Comparison of ENCODE assay signal across 18 mouse cellular contexts in genomic region chr11:49658065-49658464, GRCm38 (mm10). TPM values are rescaled to one million over a fixed set of nuclear protein-coding genes. Genes with fewer than 3 reads are reported as not detected.
A peak's percentile ranks its signal among the peaks of the same experiment; 100 is the strongest.
DNase-seq lines count a peak whose midpoint lies in the region; ATAC-seq and TF ChIP-seq lines count a peak whose summit lies in the region.
"Had no signal": no experiment of that assay in that cellular context is flagged by ENCODE, and none has a peak within 500 bp of the region (broad histone marks: within the 10 kb centered on the region; RNA-seq: fewer than 3 reads in every experiment).

No protein-coding gene starts in this region.

- no peak for TF ChIP-seq POLR2A in heart, adult 2 months (IDR thresholded peaks at IDR 0.05; ENCODE audit: insufficient read depth, low read depth, low read length)

- no peaks in the 10 kb centered on the region for H3K27me3 ChIP-seq in intestine, embryonic 14.5 days (replicated peaks; ENCODE audit: control insufficient read depth, insufficient read depth, low read length)
- no peaks in the 10 kb centered on the region for H3K27me3 ChIP-seq in intestine, postnatal 0 days (replicated peaks; ENCODE audit: control insufficient read depth, insufficient read depth, low read length)
- H3K27me3 ChIP-seq in heart, adult 2 months (ENCODE audit: control insufficient read depth, insufficient read depth, low read length) = no peaks in the 10 kb centered on the region
- no peaks in the 10 kb centered on the region for H3K27me3 ChIP-seq in heart, embryonic 13.5 days (replicated peaks)
- H3K27me3 ChIP-seq in lung, postnatal 0 days (replicated peaks; ENCODE audit: insufficient read depth, low read length) = no peaks in the 10 kb centered on the region
- H3K27me3 ChIP-seq: embryonic facial prominence, embryonic 12.5 days; midbrain, embryonic 13.5 days had no signal

- peak; percentile 43 for DNase-seq in intestine, embryonic 14.5 days (ENCODE audit: low spot score)
- DNase-seq in heart, adult 2 months = peak in 1 of 2 experiments; percentile 36
- DNase-seq in lung, postnatal 0 days (ENCODE audit: low spot score) = peak; percentile 71
- DNase-seq in right cerebral cortex, adult 18-20 months = no peak
- DNase-seq in retina, embryonic 14.5 days (ENCODE audit: low spot score) = no peak
- DNase-seq: adrenal gland, adult 8-10 months; B cell, adult 2 months; cerebellum, postnatal 36 days; kidney, adult 9 months; layer of hippocampus, adult 9-11 months; thymus, postnatal 36 days had no signal

- no peaks in the 10 kb centered on the region for H3K79me2 ChIP-seq in heart, adult 2 months (replicated peaks; ENCODE audit: control insufficient read depth, insufficient read depth, low read length)

- no peaks in the 10 kb centered on the region for H3K4me1 ChIP-seq in intestine, embryonic 14.5 days (replicated peaks; ENCODE audit: control insufficient read depth, insufficient read depth, low read length)
- 0 out of 2 replicates have a peak, but pooled peaks cover 3% of the 10 kb centered on the region for H3K4me1 ChIP-seq in intestine, postnatal 0 days (replicated peaks; ENCODE audit: control insufficient read depth, insufficient read depth, low read length)
- H3K4me1 ChIP-seq in heart, adult 2 months (ENCODE audit: control insufficient read depth, insufficient read depth, low read length) = peaks cover 13% of the 10 kb centered on the region
- peaks cover 29% of the 10 kb centered on the region for H3K4me1 ChIP-seq in heart, embryonic 13.5 days
- peaks cover 3% of the 10 kb centered on the region; the same call in 1 of the 2 replicates for H3K4me1 ChIP-seq in lung, postnatal 0 days (ENCODE audit: insufficient read depth, low read depth, low read length)
- H3K4me1 ChIP-seq: embryonic facial prominence, embryonic 12.5 days had no signal

- no peaks in the 10 kb centered on the region for H3K36me3 ChIP-seq in intestine, embryonic 14.5 days (ENCODE audit: control insufficient read depth, insufficient read depth, low read length)
- H3K36me3 ChIP-seq in intestine, postnatal 0 days (ENCODE audit: control insufficient read depth, insufficient read depth) = no peaks in the 10 kb centered on the region
- H3K36me3 ChIP-seq in heart, adult 2 months (ENCODE audit: control insufficient read depth, insufficient read depth, low read length) = no peaks in the 10 kb centered on the region
- no peaks in the 10 kb centered on the region for H3K36me3 ChIP-seq in heart, embryonic 13.5 days
- H3K36me3 ChIP-seq in lung, postnatal 0 days (ENCODE audit: insufficient read depth, low read length) = no peaks in the 10 kb centered on the region
- H3K36me3 ChIP-seq: embryonic facial prominence, embryonic 12.5 days; midbrain, embryonic 13.5 days had no signal

- no peak overlapping the region for H3K27ac ChIP-seq in intestine, embryonic 14.5 days (ENCODE audit: low read depth)
- H3K27ac ChIP-seq in intestine, postnatal 0 days (ENCODE audit: low read depth, low read length) = no peak overlapping the region
- peak overlapping the region; percentile 38; the same call in 1 of the 2 replicates for H3K27ac ChIP-seq in heart, adult 2 months
- peak overlapping the region; percentile 86 for H3K27ac ChIP-seq in heart, embryonic 13.5 days (replicated peaks)
- H3K27ac ChIP-seq in lung, postnatal 0 days (ENCODE audit: low read length) = peak overlapping the region; percentile 78
- H3K27ac ChIP-seq: embryonic facial prominence, embryonic 12.5 days; macrophage; midbrain, embryonic 13.5 days had no signal

- H3K9ac ChIP-seq in intestine, embryonic 14.5 days (ENCODE audit: low read length) = no peak overlapping the region
- no peak overlapping the region for H3K9ac ChIP-seq in intestine, postnatal 0 days (ENCODE audit: low read depth, low read length)
- no peak overlapping the region for H3K9ac ChIP-seq in heart, adult 2 months (ENCODE audit: low read depth, low read length)
- H3K9ac ChIP-seq in heart, embryonic 13.5 days = no peak overlapping the region
- no peak overlapping the region for H3K9ac ChIP-seq in lung, postnatal 0 days (replicated peaks; ENCODE audit: low read depth)
- H3K9ac ChIP-seq: embryonic facial prominence, embryonic 12.5 days; midbrain, embryonic 13.5 days had no signal

- 0 out of 2 replicates have a peak, but pooled peaks have one; percentile 5 for TF ChIP-seq EP300 in heart, adult 2 months (IDR thresholded peaks at IDR 0.05; ENCODE audit: insufficient read depth, low read depth, low read length)
- TF ChIP-seq EP300 in lung, postnatal 0 days (IDR thresholded peaks at IDR 0.05) = peak; percentile 97

- TF ChIP-seq CTCF in intestine, postnatal 0 days (IDR thresholded peaks at IDR 0.05; ENCODE audit: low read depth) = no peak
- TF ChIP-seq CTCF in heart, adult 2 months (IDR thresholded peaks at IDR 0.05) = no peak
- no peak for TF ChIP-seq CTCF in lung, postnatal 0 days (IDR thresholded peaks at IDR 0.05)

- intact Hi-C loops in heart, adult 2 months (cut with DNase I) = no loop called here

- WGBS in intestine, embryonic 14.5 days = 79% methylated on average over 4 of the region's 4 CpGs
- 62% methylated on average over 4 of the region's 4 CpGs for WGBS in intestine, postnatal 0 days
- WGBS in heart, adult 2 months = 42% methylated on average over 4 of the region's 4 CpGs
- WGBS in heart, embryonic 13.5 days = 42% methylated on average over 4 of the region's 4 CpGs
- WGBS in lung, postnatal 0 days = 46% methylated on average over 4 of the region's 4 CpGs

- no peaks in the 10 kb centered on the region for H3K9me3 ChIP-seq in intestine, embryonic 14.5 days (ENCODE audit: control insufficient read depth, low read length)
- 0 out of 2 replicates have a peak, but pooled peaks cover 4% of the 10 kb centered on the region for H3K9me3 ChIP-seq in intestine, postnatal 0 days (ENCODE audit: control insufficient read depth)
- H3K9me3 ChIP-seq in heart, embryonic 13.5 days = no peaks in the 10 kb centered on the region
- no peaks in the 10 kb centered on the region for H3K9me3 ChIP-seq in lung, postnatal 0 days (ENCODE audit: low read length)
- H3K9me3 ChIP-seq: midbrain, embryonic 13.5 days had no signal

- H3K4me3 ChIP-seq in intestine, embryonic 14.5 days (ENCODE audit: low read depth, low read length) = no peak overlapping the region
- H3K4me3 ChIP-seq in intestine, postnatal 0 days (ENCODE audit: low read depth, low read length) = no peak overlapping the region
- no peak overlapping the region for H3K4me3 ChIP-seq in heart, adult 2 months
- H3K4me3 ChIP-seq in heart, embryonic 13.5 days = no peak overlapping the region
- H3K4me3 ChIP-seq in lung, postnatal 0 days (ENCODE audit: low read depth, low read length) = no peak overlapping the region
- H3K4me3 ChIP-seq: embryonic facial prominence, embryonic 12.5 days; midbrain, embryonic 13.5 days had no signal

- no peak overlapping the region for H3K4me2 ChIP-seq in intestine, embryonic 14.5 days (ENCODE audit: low read length)
- H3K4me2 ChIP-seq in intestine, postnatal 0 days (replicated peaks; ENCODE audit: low read depth) = no peak overlapping the region
- H3K4me2 ChIP-seq in heart, embryonic 13.5 days = no peak overlapping the region
- H3K4me2 ChIP-seq in lung, postnatal 0 days (replicated peaks; ENCODE audit: low read depth, low read length) = no peak overlapping the region
- H3K4me2 ChIP-seq: embryonic facial prominence, embryonic 12.5 days; midbrain, embryonic 13.5 days had no signal

- ATAC-seq in intestine, embryonic 14.5 days (replicated peaks; ENCODE audit: low FRiP score, low TSS enrichment, low read depth) = no peak
- ATAC-seq in intestine, postnatal 0 days = no peak
- ATAC-seq in heart, embryonic 13.5 days (ENCODE audit: extremely low read depth, insufficient number of reproducible peaks, low FRiP score, low TSS enrichment) = no peak
- peak; percentile 82 for ATAC-seq in lung, postnatal 0 days
- ATAC-seq: hindbrain, embryonic 16.5 days; midbrain, embryonic 13.5 days had no signal

RNA-seq across cellular contexts. Expression of gene Scgb3a1, which starts 5.3 kb away (rescaled TPM):
- polyA plus RNA-seq in intestine, embryonic 14.5 days (2014; fragmentation: Nextera tagmentation; extraction: Ambion mirVana) = not detected in 2 replicates
- 3.2 and 4.4 TPM in 2 replicates for polyA plus RNA-seq in intestine, postnatal 0 days (2015; fragmentation: Nextera tagmentation; extraction: Ambion mirVana)
- under 1 TPM; 0.52 to 0.86 TPM for total RNA-seq in heart, adult 2 months (2021)
- polyA plus RNA-seq in heart, adult 2 months (2012; rRNA removed) = 1.6 and 709 TPM in 2 replicates
- polyA plus RNA-seq in heart, embryonic 13.5 days (2015; fragmentation: Nextera tagmentation; extraction: Ambion mirVana) = 0.44 TPM in 1 of 2 replicates, not detected in the other
- polyA plus RNA-seq in lung, postnatal 0 days (2015; fragmentation: Nextera tagmentation; extraction: Ambion mirVana) = 261 and 341 TPM in 2 replicates
- total RNA-seq: adrenal gland, adult 8-10 months had no signal
- polyA plus RNA-seq: embryonic facial prominence, embryonic 12.5 days; hindbrain, embryonic 16.5 days; macrophage; midbrain, embryonic 13.5 days; stomach, embryonic 14.5 days had no signal

RNA-seq across cellular contexts. Expression of gene Flt4, which starts 49.0 kb away (rescaled TPM):
- polyA plus RNA-seq in intestine, embryonic 14.5 days (2014; fragmentation: Nextera tagmentation; extraction: Ambion mirVana) = 6.0 and 6.1 TPM in 2 replicates
- 3.9 and 4.0 TPM in 2 replicates for polyA plus RNA-seq in intestine, postnatal 0 days (2015; fragmentation: Nextera tagmentation; extraction: Ambion mirVana)
- total RNA-seq in heart, adult 2 months (2021) = 10 to 100 TPM; 11.8 to 12.2 TPM
- polyA plus RNA-seq in heart, adult 2 months (2012; rRNA removed) = 9.3 and 12.7 TPM in 2 replicates
- polyA plus RNA-seq in heart, embryonic 13.5 days (2015; fragmentation: Nextera tagmentation; extraction: Ambion mirVana) = 7.4 and 8.3 TPM in 2 replicates
- polyA plus RNA-seq in lung, postnatal 0 days (2015; fragmentation: Nextera tagmentation; extraction: Ambion mirVana) = 9.7 and 9.8 TPM in 2 replicates

RNA-seq across cellular contexts. Expression of gene Cnot6, which starts 54.5 kb away (rescaled TPM):
- 48.5 and 53.3 TPM in 2 replicates for polyA plus RNA-seq in intestine, embryonic 14.5 days (2014; fragmentation: Nextera tagmentation; extraction: Ambion mirVana)
- polyA plus RNA-seq in intestine, postnatal 0 days (2015; fragmentation: Nextera tagmentation; extraction: Ambion mirVana) = 27.2 and 31.3 TPM in 2 replicates
- total RNA-seq in heart, adult 2 months (2021) = 10 to 100 TPM; 19.3 to 23.4 TPM
- 6.3 and 12.7 TPM in 2 replicates for polyA plus RNA-seq in heart, adult 2 months (2012; rRNA removed)
- 36.8 and 38.2 TPM in 2 replicates for polyA plus RNA-seq in heart, embryonic 13.5 days (2015; fragmentation: Nextera tagmentation; extraction: Ambion mirVana)
- 36.0 and 40.6 TPM in 2 replicates for polyA plus RNA-seq in lung, postnatal 0 days (2015; fragmentation: Nextera tagmentation; extraction: Ambion mirVana)

Comparison
In these comparisons a context has a peak if more than half of its experiments do, and no peak if none do; other contexts are left out.
1. DNase-seq: peak in intestine, embryonic 14.5 days (single experiment) and lung, postnatal 0 days (single experiment); none in right cerebral cortex, adult 18-20 months (single experiment) and retina, embryonic 14.5 days (single experiment).
2. H3K27ac ChIP-seq: peak in heart, adult 2 months (single experiment), heart, embryonic 13.5 days (single experiment) and lung, postnatal 0 days (single experiment); none in intestine, embryonic 14.5 days (single experiment) and intestine, postnatal 0 days (single experiment).